Mouse (Mus musculus) spleen, postnatal 36 days (tissue): ENCODE data around the gene E130114P18Rik.

Experiments used
- DNase-seq, 2 experiments: peaks; one replicate each; pipeline ENCODE4 v3.0.0; 2022; ENCODE audit warnings: low spot score in 2 of 2, mixed read lengths in 1 of 2

The E130114P18Rik gene

DNA sequence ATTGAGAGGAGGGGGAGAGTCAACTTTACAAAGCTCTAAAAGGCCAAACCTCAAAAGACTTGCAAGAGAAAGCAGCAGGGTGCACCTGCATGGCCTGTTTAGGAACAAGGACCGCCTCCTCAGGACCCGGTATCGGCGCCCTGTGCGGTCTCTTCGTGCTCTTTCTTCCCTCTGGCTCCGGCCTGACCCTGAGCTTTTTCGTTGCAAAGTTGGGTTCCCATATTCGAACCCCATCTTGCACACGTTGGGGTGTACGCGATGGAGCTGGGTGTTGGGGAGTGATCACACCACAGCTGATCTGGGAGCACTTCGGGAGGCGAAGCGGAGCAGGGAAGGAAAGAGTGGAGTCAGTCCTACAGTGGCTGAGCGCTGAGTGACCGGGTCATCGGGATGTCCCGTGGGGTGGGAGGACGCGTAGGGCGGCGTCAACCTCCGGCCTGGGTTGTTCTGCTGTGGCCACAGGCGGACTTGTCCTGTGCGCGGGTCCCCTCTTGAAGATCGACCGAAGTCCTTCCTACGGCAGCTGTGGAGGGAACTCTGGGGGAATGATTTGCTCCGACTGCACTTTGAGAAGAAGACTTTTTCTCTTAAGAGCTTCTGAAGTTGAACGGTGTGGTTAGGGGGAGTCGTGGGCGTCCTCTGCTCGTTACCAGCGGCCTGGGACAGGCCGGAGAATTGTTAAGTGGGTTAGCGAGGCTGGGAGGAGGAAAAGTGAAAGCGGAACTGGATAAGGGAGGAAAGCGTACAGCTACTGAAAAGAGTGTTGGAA, 26.2 kb downstream of the E130114P18Rik start:
- peak; percentile 34 to 43 for DNase-seq

DNA sequence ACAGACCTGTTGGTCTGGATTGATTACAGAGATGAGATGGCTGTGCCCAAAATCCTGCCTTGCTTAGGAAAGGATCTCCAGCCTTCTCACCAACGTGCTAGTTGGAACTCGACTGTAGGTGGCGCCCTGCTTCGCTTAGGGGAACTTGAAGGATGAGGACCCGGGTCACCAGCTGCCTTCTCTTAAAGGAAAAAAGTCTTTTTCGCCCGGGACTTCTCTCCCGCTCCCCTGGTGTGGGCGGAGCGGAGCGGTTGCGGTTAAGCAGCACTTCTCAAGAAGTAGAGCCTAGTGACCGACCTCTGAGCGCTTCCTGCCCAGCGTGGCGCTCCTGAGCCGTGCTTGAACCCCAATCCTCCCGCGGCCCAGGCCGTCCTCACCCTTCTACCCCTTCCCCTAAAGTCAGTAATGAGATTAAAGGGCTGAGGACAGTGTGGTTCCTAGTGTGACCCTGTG, 26.8 kb downstream of the E130114P18Rik start:
- peak; percentile 78 to 86 for DNase-seq

DNA sequence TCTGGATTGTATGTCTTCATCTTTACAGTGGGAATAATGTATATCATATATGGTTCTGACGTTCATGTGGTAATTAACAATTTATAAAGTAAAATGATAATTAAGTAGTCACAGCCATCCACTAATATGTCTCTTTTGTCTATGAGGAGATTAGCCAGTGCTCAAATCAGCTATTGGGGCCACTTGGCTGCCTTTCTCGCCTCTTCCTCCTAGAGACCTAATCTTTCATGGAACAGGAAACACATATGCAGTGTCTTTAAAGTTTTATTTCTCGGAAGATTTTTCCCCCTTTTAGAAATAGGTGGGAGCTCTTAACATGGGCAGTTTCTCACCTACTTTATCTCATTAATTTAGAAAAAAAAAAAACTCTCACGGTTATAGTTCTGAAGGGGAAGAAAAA, 27.5 kb downstream of the E130114P18Rik start:
- DNase-seq, result no peak

DNA sequence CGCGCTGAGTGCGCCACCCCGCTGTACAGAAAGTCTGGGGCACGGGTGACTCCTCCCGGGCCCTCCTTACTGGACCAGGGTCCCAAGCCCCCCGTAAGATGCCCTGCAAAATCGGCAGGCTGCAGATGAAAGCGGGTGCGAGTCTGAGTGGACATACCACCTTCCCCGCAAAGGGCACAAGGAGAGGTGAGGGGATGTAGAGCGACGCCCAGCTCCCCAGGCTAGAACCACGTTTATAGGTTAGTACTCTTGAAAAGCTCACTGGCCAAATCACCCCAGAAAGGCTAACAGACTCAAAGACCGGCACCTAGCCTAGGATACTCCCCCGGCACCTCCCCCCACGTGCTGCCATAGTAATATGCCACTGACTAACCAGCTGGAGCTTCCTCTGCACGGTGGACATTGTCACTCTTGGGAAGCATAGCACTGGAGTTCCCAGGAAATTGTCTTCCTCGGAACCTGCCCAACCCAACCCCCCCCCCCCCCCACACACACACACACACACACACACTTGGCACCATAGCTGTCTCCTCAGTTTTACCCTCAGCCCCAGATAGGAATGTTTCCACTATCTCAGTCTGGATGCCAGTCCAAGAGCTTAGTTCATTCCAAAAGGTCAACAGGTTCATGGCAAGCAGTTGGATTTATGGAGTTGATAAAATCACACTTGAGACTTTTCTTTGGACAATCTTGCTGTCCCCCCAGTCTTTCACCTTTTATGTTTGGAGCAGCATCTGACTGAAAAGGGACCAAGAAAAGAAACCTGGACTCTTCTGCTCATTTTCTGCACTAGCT, 31.6 kb downstream of the E130114P18Rik start:
- DNase-seq, result no peak

DNA sequence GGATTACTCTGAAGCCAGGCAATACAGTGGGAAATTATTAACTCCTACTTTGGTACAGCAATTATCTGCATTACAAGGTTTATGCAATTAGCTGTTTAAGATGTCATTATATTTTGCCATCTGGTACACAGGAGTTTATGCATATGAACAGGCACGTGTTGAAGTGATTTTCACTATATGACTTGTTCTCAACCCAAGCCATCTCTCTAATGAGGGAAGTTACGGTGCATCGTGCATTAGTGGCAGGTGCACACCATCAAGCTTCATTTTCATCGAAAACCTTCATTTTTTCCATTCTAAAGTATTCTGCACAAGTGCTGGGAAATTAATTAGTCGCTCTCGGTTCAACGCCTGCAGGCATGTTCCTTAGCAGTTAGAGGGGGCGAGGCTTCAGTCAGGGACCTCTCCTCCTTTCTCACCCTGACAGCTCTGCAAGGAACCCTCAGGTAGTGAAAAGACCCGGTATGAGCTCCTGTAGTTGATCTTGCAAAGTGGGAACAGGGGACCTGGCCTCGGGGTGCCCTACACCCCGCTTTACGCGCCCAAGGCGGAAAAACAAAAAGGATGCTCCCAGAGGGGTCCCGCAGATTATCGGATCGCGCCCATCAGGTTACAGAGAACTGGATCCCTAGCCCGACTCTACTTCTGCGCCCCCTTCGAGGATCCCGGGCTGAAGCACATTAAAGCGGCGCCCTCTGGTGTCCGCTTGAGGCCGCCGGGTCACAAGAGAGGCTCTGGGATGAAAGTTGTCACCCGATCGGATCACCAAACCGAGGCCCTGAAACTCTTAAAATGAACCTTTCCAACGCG, 32.4 kb downstream of the E130114P18Rik start:
- DNase-seq, result peak; percentile 50 to 53

DNA sequence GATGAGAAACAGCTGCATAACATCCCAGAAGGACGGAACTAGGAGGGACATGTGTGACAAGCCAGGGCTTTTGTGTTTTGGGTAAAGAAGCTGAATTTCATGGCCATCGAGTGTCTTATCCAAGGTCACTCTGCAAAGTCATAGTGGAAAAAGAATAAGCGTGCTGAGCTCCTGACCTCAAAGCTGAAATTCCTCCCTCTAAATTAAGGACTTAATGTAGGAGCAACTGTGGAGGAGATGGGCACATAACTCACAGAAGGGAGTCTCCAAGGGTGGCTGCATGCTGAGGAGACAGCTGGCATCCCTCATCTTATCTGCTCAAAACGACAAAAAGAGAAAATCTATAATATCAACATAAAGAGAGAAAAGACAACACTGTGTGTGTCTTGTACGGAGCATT, 33.9 kb downstream of the E130114P18Rik start:
- no peak for DNase-seq

DNA sequence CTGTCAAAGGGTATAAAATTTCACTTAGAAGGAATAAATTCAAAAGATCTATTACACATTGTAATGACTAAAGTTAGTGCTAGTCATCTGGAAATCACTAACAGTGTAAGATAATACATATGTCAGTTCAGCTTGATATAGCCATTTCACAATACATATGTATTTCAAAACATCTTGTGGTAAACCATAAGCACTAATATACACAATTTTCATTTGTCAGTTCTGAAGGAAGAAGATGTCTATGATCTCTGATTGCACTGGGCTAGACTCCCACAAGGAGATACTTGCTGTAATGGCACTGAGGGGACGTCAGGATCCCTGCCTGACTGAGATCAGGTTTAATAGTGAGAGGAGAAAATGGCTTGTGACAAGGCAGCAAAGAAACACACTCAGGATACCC, 44.5 kb downstream of the E130114P18Rik start:
- no peak for DNase-seq

DNA sequence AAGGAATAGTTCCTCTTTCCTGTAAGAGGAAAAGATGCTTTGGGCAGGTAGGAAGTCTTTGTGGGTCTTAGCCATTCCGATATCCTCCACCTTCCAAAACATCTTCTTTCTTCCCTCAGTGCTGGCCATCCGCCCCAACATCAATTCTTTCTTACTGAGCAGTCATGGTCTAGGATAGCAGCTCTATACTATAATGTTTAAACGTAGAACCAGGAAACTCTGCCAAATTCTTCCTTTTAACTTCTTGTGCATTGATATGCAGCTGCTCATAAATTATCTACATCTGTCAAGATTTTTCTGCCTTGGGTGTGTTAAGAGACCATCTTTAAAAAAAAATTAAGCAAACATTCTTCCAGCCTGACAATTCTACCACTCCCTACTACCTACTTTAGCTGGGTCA, 47.5 kb downstream of the E130114P18Rik start:
- no peak for DNase-seq

DNA sequence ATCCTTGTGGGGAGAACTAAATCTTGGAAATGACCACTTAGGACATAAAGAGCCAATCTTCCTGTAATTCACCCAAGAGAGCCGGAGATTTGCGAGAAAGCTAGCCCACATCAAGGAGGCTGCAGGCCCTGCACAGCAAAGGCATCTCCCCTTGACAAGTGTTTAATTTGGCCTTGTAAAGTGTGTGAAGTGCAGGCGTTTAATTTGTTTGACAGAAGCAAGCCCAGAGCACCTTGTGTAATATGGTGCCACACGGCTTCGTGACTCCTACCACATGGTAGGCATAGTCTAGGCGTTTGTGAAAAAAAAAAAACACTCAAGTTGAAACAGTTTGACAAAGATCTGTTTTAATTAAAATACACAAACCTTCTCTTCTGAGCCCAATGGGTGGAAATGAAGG, 47.9 kb downstream of the E130114P18Rik start:
- DNase-seq, result no peak

DNA sequence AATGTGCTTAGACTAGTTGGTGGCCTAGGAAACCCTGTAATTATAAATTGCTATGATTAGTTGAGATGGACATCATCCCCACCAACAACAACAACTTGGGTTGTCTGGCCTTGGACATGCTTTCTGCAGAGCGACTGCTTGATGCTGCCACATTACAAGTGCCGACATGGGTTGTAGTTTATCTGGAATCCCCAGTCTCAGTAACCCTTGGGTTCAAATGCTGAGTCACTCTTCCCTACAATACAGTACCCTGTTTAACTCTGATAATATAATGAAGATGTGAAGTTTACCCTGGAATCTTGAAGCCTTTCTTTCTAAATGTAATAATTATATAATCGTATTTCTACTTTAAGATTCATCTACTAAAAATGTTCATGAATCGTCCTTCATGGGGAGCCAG, 49.4 kb downstream of the E130114P18Rik start:
- DNase-seq, result peak in 1 of 2 experiments; percentile 3

DNA sequence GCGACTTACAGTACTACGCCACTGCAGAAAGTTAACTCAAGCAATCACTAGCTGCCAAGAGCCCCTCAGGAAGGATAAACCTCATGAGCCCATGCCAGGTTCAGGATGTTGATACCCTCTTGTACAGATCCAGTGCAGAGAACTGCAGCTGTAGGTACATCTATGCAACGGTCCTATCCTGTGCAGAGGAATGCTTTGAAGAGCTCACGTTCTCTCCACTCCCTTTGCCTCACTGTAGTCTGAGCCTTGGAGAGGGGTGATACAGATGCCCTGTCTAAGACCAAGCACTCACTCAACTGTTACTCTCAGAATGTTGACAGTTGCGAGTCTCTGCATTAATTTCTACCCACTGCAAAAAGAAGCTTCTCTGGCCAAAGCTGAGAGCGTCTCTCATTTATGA, 54.5 kb downstream of the E130114P18Rik start:
- DNase-seq, result no peak

DNA sequence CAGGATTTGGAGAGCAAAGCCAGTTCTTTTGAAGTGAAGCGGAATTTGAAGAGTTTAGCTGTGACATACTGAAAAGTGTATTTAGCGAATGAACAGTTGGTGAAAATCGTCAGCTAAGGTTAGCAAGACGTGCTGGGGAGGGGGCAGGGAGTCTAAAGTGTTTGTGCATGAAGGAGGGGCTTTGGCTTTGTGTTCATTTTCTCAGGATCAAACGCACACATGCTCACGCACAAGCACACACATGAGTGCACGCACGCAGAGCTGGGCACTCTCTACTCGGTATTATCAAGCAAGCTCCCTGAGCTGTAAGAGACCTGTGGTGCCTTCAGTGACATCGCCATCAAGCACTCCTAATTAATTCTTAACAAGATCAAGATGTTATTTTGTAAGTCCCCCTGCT, 55.2 kb downstream of the E130114P18Rik start:
- no peak for DNase-seq

DNA sequence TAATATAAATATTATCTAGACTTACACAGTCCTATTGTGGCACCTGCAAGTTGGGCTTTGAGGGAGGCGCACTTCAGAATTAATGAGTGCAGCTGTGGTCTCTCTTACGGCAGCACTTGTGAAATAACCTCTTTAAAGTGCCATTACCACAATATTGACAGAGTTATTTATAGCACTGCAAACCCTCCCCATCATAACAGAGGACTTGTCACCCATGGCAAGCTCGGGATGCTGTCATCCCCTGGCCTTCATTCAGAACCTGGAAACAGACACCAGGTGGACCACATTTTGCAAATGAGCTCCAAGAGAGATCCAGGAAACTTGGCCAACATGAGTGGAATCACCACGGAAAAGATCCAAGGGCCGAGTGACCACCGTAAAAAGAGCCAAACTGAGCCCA, 63.3 kb downstream of the E130114P18Rik start:
- DNase-seq, result no peak

DNA sequence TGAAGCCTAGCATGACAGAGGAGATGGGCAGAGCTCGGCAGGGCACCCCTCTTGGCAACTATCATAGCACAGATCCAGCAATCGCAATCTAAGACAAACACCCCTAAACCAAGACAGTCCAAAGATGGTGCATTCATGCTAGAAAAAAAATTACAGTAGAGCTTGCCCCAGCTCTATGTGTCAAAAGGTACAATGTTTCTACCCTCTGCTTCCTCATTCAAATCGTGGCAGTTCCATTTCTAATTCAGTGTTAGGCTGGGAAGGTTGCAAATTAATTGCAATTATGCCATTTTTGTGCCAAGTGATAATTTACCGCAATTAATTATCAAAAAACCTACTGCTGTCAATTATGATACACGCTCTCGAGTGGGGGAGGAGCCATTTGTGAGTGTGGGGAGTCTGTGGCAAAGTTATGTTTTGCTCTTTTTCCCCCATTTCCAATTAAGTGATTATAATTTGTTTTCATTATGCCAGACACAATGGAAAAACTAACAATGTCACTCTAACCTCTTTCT, 63.7 kb downstream of the E130114P18Rik start:
- DNase-seq, result no peak

DNA sequence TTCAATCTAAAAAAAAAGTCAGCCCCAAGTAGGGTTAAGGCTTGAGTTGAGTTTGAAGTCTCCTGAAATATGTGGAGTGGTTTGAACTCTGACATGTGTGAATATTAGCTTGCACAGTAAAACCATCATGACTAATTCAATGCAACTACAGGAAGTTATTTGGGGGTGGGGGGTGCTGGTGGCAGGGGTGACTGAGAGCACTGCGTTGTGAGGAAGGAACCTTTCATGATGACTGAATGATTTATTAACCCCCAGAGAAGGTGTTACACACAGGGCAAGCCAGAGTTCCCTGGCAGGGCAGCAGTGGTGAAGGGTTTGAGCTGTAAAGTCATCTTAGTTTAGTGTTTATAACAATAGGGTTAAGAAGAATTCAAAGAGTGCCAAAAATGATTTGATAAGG, 65.3 kb downstream of the E130114P18Rik start:
- DNase-seq, result no peak

DNA sequence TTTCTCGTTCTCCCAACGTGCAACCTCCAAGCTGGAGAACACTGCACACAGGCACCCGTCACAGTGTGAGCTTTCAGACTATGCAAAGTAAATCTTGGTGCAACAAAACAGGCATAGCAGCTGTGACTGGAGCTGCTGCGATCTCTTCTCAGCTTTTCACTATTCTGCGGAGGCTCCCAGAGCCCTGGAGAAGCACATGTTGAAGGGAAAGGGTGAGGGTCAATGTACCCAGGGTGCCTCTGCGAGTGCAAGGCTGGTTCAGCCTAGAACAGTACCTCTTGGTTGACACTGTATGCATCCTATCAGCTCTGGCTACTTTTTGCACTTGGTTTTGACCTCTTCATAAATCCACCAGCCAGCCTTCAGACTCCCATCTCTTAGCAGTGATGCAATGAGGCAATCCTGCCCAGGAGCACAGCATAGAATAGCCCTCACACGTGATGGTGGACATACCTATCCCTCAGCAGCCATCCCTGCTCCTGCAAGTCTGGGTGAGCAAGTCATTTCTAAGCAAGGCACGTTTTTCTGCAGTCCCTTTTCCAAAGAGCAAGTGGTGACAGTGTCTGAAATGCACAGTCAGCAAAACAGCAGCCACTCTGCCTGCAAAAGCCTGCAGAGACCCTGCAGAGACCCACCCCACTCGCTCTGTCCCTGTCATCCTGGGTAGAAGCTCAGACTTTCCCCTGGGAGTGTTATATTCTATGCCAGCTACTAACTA, 67.7 kb downstream of the E130114P18Rik start:
- no peak for DNase-seq

DNA sequence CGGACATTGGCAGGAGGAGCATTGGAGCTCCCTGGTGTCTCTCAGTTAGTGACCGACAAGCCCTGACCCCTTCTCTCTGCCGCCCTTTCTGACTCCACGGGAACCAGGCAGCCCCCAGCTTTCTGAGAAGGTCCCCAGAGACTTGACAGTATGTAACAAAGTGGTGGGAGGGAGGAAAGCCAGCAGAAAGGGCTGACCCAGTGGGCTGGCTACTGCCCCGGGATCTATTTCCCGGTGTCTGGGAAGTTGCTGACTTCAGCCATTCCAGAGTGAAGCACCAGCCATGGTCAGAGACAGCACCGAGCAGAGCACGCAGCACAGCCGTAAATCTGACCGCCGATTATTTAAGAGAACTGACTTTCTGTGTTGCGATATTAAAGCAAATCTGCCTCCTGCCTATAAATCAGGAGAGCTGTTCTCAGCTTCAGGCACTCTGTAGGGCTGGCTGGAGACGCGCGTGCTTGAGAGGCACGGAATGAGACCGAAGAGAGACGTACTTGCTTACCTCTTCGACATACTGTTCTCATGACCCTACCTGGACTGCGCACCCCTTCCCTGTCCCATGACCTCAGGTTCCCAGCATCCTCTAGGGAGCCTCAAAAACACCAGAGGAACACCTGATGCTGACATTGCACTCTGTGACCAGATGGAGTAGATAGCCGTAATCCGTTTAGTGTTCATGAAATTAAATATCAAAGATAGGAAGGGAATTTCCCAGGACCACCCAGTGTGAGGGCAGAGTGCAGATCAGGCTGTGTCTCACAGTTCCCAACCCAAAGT, 70.3 kb downstream of the E130114P18Rik start:
- no peak for DNase-seq

DNA sequence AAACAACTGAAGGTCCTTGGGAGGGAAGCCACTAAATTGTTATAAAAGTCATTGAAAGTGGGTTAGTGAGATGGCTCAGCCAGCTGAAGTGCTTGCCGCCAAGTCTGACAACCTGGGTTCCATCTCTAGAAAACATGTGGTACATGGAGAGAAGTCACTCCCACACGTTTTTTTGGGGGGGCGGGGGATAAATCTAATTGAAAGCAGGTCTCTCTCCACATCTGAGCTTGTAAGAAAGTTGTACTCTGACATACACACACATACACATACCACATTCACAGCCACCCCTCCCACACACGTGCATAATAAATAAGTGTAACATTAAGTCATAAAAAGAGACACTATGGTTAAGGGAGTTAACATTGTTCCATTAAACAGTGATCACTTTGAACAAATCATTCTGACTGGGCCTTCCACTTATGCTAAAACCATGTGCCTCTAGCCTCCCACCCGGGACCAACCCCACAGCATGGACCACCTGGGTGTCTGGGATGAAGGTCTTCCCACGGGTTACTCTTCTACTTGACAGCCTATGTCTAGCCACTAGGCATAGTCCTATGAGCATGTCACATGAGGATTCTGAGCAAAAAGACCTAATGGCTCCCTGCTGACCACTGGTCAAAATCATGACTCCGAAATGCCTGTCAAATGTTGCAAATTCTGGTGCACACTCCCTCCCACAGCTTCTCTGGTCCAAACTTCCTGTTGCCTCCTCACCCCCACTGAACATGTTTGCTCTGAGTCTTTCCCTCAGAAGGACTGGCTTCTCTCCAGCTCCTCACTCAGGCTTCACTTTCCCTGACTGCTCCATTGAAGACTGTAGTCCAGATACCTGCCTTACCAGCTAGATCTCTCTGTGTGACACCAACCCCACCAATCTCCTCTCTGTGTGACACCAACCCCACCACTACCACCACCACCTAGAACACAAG, 80.9 kb downstream of the E130114P18Rik start:
- DNase-seq, result no peak

DNA sequence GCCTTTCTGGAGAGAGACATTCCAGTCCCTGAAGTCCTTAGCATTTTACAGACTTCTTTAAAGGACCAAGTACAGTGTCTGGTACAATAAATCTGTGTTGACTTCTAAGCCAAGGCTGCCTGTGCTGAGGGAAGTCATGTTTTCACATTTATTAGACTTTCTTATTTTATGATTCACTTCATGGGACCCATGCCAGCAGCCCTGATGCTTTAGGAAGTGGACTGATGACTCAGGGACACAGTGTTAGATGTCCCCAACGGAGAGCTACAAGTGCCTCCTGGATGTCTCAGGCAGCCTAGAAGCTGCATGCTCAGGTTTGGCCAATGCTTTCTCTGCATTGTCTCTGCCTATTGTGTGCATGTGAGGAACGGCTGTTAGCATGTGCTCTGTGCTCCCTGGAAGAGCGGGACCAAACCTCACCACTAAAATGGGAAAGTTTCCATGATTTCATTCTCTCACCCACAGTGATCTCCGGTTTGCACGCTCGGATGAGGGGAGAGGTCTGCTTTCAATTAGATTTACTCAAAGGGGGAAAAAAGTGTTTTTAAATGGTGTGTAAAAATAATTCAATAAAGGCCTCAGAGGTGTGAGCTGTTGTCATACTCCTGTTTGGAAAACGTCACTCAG, 82.4 kb downstream of the E130114P18Rik start:
- no peak for DNase-seq
